Mouse (Mus musculus) naive thymus-derived CD4-positive, alpha-beta T cell, adult 5 months (primary cell): ENCODE data around the gene Lmo1. TPM values are rescaled to one million over a fixed set of nuclear protein-coding genes. Genes with fewer than 3 reads are reported as not detected.

ENCODE experiments used
- polyA plus RNA-seq: library from polyadenylated mRNA; unstranded; fragments of 100-300 nt; shearing (Covaris generic); gene quantifications from one replicate; pipeline ENCODE4 v1.2.1, GENCODE M21; 2017

The Lmo1 gene
- not detected for polyA plus RNA-seq

GRCm38 (mm10) chr7:109174949-109175669 is at the start of gene Lmo1:
Lmo1 (minus strand) TSS chr7:109175207.

Other genes starting within 250 kb of the Lmo1 start
- gene Nlrp10, start 245.0 kb downstream of the Lmo1 start, polyA plus RNA-seq = not detected
- 159 TPM for gene Eif3f, start 240.8 kb downstream of the Lmo1 start, polyA plus RNA-seq
- gene Tub, start 224.9 kb downstream of the Lmo1 start, polyA plus RNA-seq = not detected
- gene Ric3, start 91.9 kb downstream of the Lmo1 start, polyA plus RNA-seq = 0.17 TPM